Mouse (Mus musculus) cortical plate, adult 2 months (tissue): ENCODE results near the gene Foxp1.

ENCODE experiments used
- CTCF ChIP-seq: fragments of 200-500 bp; IDR thresholded peaks from 2 replicates; pipeline ENCODE4 v1.5.1; 2011; ENCODE audit warnings: mild to moderate bottlenecking, control low read depth, low read length; ENCODE audit not compliant: insufficient read depth; ENCODE audit errors: extremely low read depth
- POLR2A ChIP-seq: fragments of 200-500 bp; IDR thresholded peaks from 2 replicates; pipeline ENCODE4 v1.6.1; 2011; ENCODE audit warnings: mild to moderate bottlenecking, low read length, control low read depth; ENCODE audit not compliant: insufficient read depth; ENCODE audit errors: extremely low read depth

- TF ChIP-seq POLR2A (no peak), CTCF (no peak)
Observed at GRCm38 (mm10) chr6:99320444-99320843, 202.1 kb downstream of the Foxp1 start.
